Mouse (Mus musculus) erythroblast, embryonic 14.5 days (primary cell): Measurements from ENCODE around the gene Fat2.

Experiments used
- GATA1 ChIP-seq: IDR thresholded peaks from 2 replicates; pipeline ENCODE4 v1.6.1; 2012; ENCODE audit warnings: low read length, inconsistent platforms, mixed read lengths
- TAL1 ChIP-seq: IDR thresholded peaks from 3 replicates; pipeline ENCODE4 v1.6.1; 2012; ENCODE audit warnings: low read length, inconsistent platforms, mixed read lengths

DNA sequence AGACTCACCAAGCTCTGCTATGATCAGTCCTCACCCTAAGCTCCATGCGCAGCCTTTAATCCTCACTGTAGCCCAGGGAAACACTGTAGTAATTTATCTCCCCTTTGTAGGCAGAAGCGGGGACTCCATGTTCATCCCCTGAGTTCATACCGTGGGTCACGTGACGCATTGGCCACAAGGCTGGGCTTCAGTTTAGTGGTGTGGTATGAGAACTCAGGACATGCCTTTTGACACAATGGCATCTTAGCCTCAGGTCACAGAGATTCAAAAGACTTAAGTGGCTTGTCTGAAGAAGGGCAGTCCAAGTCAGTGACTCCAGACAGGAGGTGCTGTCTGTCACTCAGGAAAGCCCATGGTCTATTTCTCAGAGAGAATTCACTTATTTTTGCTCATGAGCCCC, 43.2 kb downstream of the Fat2 start:
- TF ChIP-seq TAL1 = no peak
- no peak for TF ChIP-seq GATA1
